Mouse (Mus musculus) kidney, postnatal 0 days (tissue): ENCODE measurements around the gene Serinc3. TPM values are rescaled to one million over a fixed set of nuclear protein-coding genes. Genes with fewer than 3 reads are reported as not detected.

Experiments used
- ATAC-seq: fragments of 200-750 bp; cut with Nextera tagmentation; replicated peaks from 2 replicates; pipeline ENCODE4 v1.8.0; 2017; ENCODE audit warnings: low read depth, moderate number of reproducible peaks, moderate TSS enrichment, moderate library complexity; ENCODE audit not compliant: low FRiP score
- DNase-seq: peaks from one replicate; pipeline ENCODE4 v3.0.0-alpha.2; 2016; ENCODE audit warnings: low spot score
- H3K27ac ChIP-seq: fragments of 300-500 bp; sonication (generic); 2 replicates; pipeline ENCODE4 v1.5.1; 2014; ENCODE audit warnings: mild to moderate bottlenecking
- H3K27me3 ChIP-seq: fragments of 300-500 bp; sonication (generic); 2 replicates; pipeline ENCODE4 v1.6.1; 2014; ENCODE audit warnings: low read length, mixed read lengths; ENCODE audit not compliant: insufficient read depth
- H3K36me3 ChIP-seq: fragments of 300-500 bp; sonication (generic); 2 replicates; pipeline ENCODE4 v1.6.1; 2014; ENCODE audit warnings: low read length, mixed read lengths; ENCODE audit not compliant: insufficient read depth
- H3K4me1 ChIP-seq: fragments of 300-500 bp; sonication (generic); replicated peaks from 2 replicates; pipeline ENCODE4 v1.6.1; 2014; ENCODE audit warnings: antibody characterized with exemption, low read length, mixed read lengths; ENCODE audit not compliant: insufficient read depth
- H3K4me2 ChIP-seq: fragments of 300-500 bp; sonication (generic); 2 replicates; pipeline ENCODE4 v1.6.1; 2014; ENCODE audit warnings: mild to moderate bottlenecking, low read length, moderate library complexity, mixed read lengths
- H3K4me3 ChIP-seq: fragments of 300-500 bp; sonication (generic); replicated peaks from 2 replicates; pipeline ENCODE4 v1.5.1; 2014; ENCODE audit warnings: low read depth, low read length
- H3K9ac ChIP-seq: fragments of 300-500 bp; sonication (generic); 2 replicates; pipeline ENCODE4 v1.6.1; 2014; ENCODE audit warnings: low read depth, low read length
- H3K9me3 ChIP-seq: fragments of 300-500 bp; sonication (generic); replicated peaks from 2 replicates; pipeline ENCODE4 v1.6.1; 2016; ENCODE audit warnings: low read length, inconsistent platforms, mixed read lengths
- CTCF ChIP-seq: IDR thresholded peaks from 2 replicates; pipeline ENCODE4 v1.5.1; 2016; ENCODE audit warnings: antibody characterized with exemption, low read depth, mild to moderate bottlenecking, moderate library complexity
- WGBS: fragments of 180-500 bp; shearing (Covaris S2); extraction: QIAGEN DNeasy Blood & Tissue Kit; methylation state at CpG from one replicate; pipeline ENCODE4 v1.1.7; 2014; 5-methylcytosine and 5-hydroxymethylcytosine counted together
- polyA plus RNA-seq: library from polyadenylated mRNA; unstranded; fragments of >200 nt; fragmentation: Nextera tagmentation; extraction: Ambion mirVana; gene quantifications from 2 replicates; pipeline ENCODE4 v1.2.1, GENCODE M21; 2015

The Serinc3 gene
- polyA plus RNA-seq, 1 experiment from 2014 or later = 72.5 TPM

- Histone ChIP-seq H3K9me3 (no peaks in the 10 kb centered on the region), H3K27ac (peak within 1 kb of the TSS; percentile 90), H3K4me3 (peak within 1 kb of the TSS; percentile 88), H3K9ac (peak within 1 kb of the TSS; percentile 92), H3K4me2 (peak within 1 kb of the TSS; percentile 76), H3K36me3 (no peaks in the 10 kb centered on the region), H3K4me1 (peaks cover 8% of the 10 kb centered on the region; the same call in 1 of the 2 replicates), H3K27me3 (no peaks in the 10 kb centered on the region)
- WGBS = under 1% methylated on average over 57 of the region's 57 CpGs
- ATAC-seq = peak; percentile 90
- DNase-seq = peak; percentile 93
- peak; percentile 72 for TF ChIP-seq CTCF
Measured at GRCm38 (mm10) chr2:163602101-163602971, 42.6 kb downstream of the Serinc3 start, which contains the start of gene Ttpal. Gene Ttpal, plus strand, starts transcription at chr2:163602314.

GRCm38 (mm10) chr2:163601712-163602100 lies 43.2 kb downstream of the Serinc3 start:
- Histone ChIP-seq H3K27me3 (no peaks in the 10 kb centered on the region), H3K36me3 (no peaks in the 10 kb centered on the region), H3K4me1 (peaks cover 8% of the 10 kb centered on the region; the same call in 1 of the 2 replicates), H3K4me3 (peak overlapping the region; percentile 88; the same call in 1 of the 2 replicates), H3K4me2 (peak overlapping the region; percentile 76), H3K9me3 (no peaks in the 10 kb centered on the region), H3K9ac (no peak overlapping the region; the same call in 1 of the 2 replicates), H3K27ac (0 out of 2 replicates have a peak overlapping the region, but pooled peaks have one; percentile 90)
- 66% methylated on average over 7 of the region's 7 CpGs for WGBS
- ATAC-seq (no peak), DNase-seq (no peak)
- TF ChIP-seq CTCF = no peak

GRCm38 (mm10) chr2:163601066-163601465 lies 43.9 kb downstream of the Serinc3 start:
- no peak for DNase-seq
- Histone ChIP-seq H3K36me3 (no peaks in the 10 kb centered on the region), H3K4me3 (no peak overlapping the region), H3K4me2 (no peak overlapping the region), H3K27ac (no peak overlapping the region), H3K4me1 (peaks cover 8% of the 10 kb centered on the region), H3K27me3 (no peaks in the 10 kb centered on the region), H3K9ac (no peak overlapping the region), H3K9me3 (no peaks in the 10 kb centered on the region)
- WGBS = 85% methylated on average over 7 of the region's 7 CpGs
- no peak for TF ChIP-seq CTCF
- no peak for ATAC-seq

- Histone ChIP-seq H3K9me3 (no peaks in the 10 kb centered on the region), H3K9ac (no peak overlapping the region), H3K36me3 (no peaks in the 10 kb centered on the region), H3K4me3 (no peak overlapping the region), H3K4me1 (peaks cover 14% of the 10 kb centered on the region), H3K27ac (no peak overlapping the region), H3K27me3 (no peaks in the 10 kb centered on the region), H3K4me2 (no peak overlapping the region)
- 6% methylated on average over 1 of the region's 1 CpGs for WGBS
- DNase-seq (peak; percentile 75), ATAC-seq (no peak)
- peak; percentile 87 for TF ChIP-seq CTCF
Measured at GRCm38 (mm10) chr2:163599226-163599625, 45.7 kb downstream of the Serinc3 start.

GRCm38 (mm10) chr2:163597661-163598060 lies 47.3 kb downstream of the Serinc3 start:
- Histone ChIP-seq H3K36me3 (no peaks in the 10 kb centered on the region), H3K4me3 (no peak overlapping the region), H3K27ac (no peak overlapping the region), H3K9me3 (no peaks in the 10 kb centered on the region), H3K4me2 (no peak overlapping the region), H3K27me3 (no peaks in the 10 kb centered on the region), H3K4me1 (peaks cover 8% of the 10 kb centered on the region), H3K9ac (no peak overlapping the region)
- DNase-seq (peak; percentile 55), ATAC-seq (no peak)
- WGBS = 58% methylated on average over 4 of the region's 4 CpGs
- TF ChIP-seq CTCF = peak; percentile 70

GRCm38 (mm10) chr2:163596873-163597155 lies 48.1 kb downstream of the Serinc3 start:
- 55% methylated on average over 3 of the region's 3 CpGs for WGBS
- ATAC-seq = no peak

More at GRCm38 (mm10) chr2:163596873-163597155, 48.1 kb downstream of the Serinc3 start:
- Histone ChIP-seq H3K9ac (no peak overlapping the region), H3K27me3 (no peaks in the 10 kb centered on the region), H3K27ac (peak overlapping the region; percentile 42), H3K9me3 (no peaks in the 10 kb centered on the region), H3K4me3 (no peak overlapping the region), H3K36me3 (no peaks in the 10 kb centered on the region), H3K4me2 (no peak overlapping the region), H3K4me1 (peaks cover 7% of the 10 kb centered on the region)
- DNase-seq = no peak
- no peak for TF ChIP-seq CTCF
